Mouse (Mus musculus) heart, embryonic 10.5 days (tissue): ENCODE results near the gene Cpped1. TPM values are rescaled to one million over a fixed set of nuclear protein-coding genes. Genes with fewer than 3 reads are reported as not detected.

Experiments used
- DNase-seq: peaks from one replicate; pipeline ENCODE4 v3.0.0-alpha.2; 2017; ENCODE audit warnings: low spot score
- H3K27ac ChIP-seq: fragments of 300-500 bp; sonication (generic); 2 replicates; pipeline ENCODE4 v1.5.1; 2016; ENCODE audit warnings: mild to moderate bottlenecking
- H3K27me3 ChIP-seq: fragments of 300-500 bp; sonication (generic); 2 replicates; pipeline ENCODE4 v1.6.1; 2016; ENCODE audit warnings: mild to moderate bottlenecking; ENCODE audit not compliant: poor library complexity, insufficient read depth, severe bottlenecking
- H3K36me3 ChIP-seq: fragments of 300-500 bp; sonication (generic); 2 replicates; pipeline ENCODE4 v1.6.1; 2016; ENCODE audit warnings: mild to moderate bottlenecking, moderate library complexity
- H3K4me1 ChIP-seq: fragments of 300-500 bp; sonication (generic); 2 replicates; pipeline ENCODE4 v1.6.1; 2016; ENCODE audit warnings: mild to moderate bottlenecking
- H3K4me3 ChIP-seq: fragments of 300-500 bp; sonication (generic); 2 replicates; pipeline ENCODE4 v1.5.1; 2016; ENCODE audit warnings: mild to moderate bottlenecking, moderate library complexity
- H3K9me3 ChIP-seq: fragments of 300-500 bp; sonication (generic); 2 replicates; pipeline ENCODE4 v1.6.1; 2016; ENCODE audit warnings: mild to moderate bottlenecking, moderate library complexity
- WGBS: fragments of 180-500 bp; shearing (Covaris S2); methylation state at CpG from one replicate; pipeline ENCODE4 v1.1.7; 2016; 5-methylcytosine and 5-hydroxymethylcytosine counted together
- polyA plus RNA-seq: library from polyadenylated mRNA; unstranded; fragments of >200 nt; fragmentation: Nextera tagmentation; extraction: Ambion mirVana; gene quantifications from 2 replicates; pipeline ENCODE4 v1.2.1, GENCODE M21; 2016

Gene Cpped1
- polyA plus RNA-seq, 1 experiment from 2014 or later = 24.2 TPM

- Histone ChIP-seq H3K27ac (no peak overlapping the region), H3K27me3 (no peaks in the 10 kb centered on the region; the same call in 1 of the 2 replicates), H3K4me3 (no peak overlapping the region), H3K9me3 (no peaks in the 10 kb centered on the region), H3K4me1 (0 out of 2 replicates have a peak, but pooled peaks cover 3% of the 10 kb centered on the region), H3K36me3 (peaks cover 28% of the 10 kb centered on the region)
- WGBS = 74% methylated on average over 3 of the region's 3 CpGs
- DNase-seq = no peak
Observed at GRCm38 (mm10) chr16:11889741-11890140, 19.5 kb downstream of the Cpped1 start.

GRCm38 (mm10) chr16:11881795-11882194 lies 27.4 kb downstream of the Cpped1 start:
- peaks cover 40% of the 10 kb centered on the region for H3K36me3 ChIP-seq

GRCm38 (mm10) chr16:11880461-11880860 lies 28.8 kb downstream of the Cpped1 start:
- Histone ChIP-seq H3K4me1 (0 out of 2 replicates have a peak, but pooled peaks cover 8% of the 10 kb centered on the region), H3K27me3 (no peaks in the 10 kb centered on the region; the same call in 1 of the 2 replicates), H3K4me3 (no peak overlapping the region), H3K36me3 (peaks cover 29% of the 10 kb centered on the region), H3K27ac (no peak overlapping the region), H3K9me3 (no peaks in the 10 kb centered on the region)
- no peak for DNase-seq
- WGBS = 48% methylated on average over 6 of the region's 6 CpGs

More at GRCm38 (mm10) chr16:11881795-11882194, 27.4 kb downstream of the Cpped1 start:
- H3K4me1 ChIP-seq = 0 out of 2 replicates have a peak, but pooled peaks cover 8% of the 10 kb centered on the region
- H3K4me3 ChIP-seq = no peak overlapping the region
- WGBS = 74% methylated on average over 6 of the region's 6 CpGs
- no peak overlapping the region for H3K27ac ChIP-seq
- H3K27me3 ChIP-seq = no peaks in the 10 kb centered on the region; the same call in 1 of the 2 replicates
- H3K9me3 ChIP-seq = no peaks in the 10 kb centered on the region
- DNase-seq = no peak

- peaks cover 18% of the 10 kb centered on the region; the same call in 1 of the 2 replicates for H3K36me3 ChIP-seq
- no peak overlapping the region for H3K4me3 ChIP-seq
- DNase-seq = no peak
- no peaks in the 10 kb centered on the region for H3K9me3 ChIP-seq
- 89% methylated on average over 6 of the region's 6 CpGs for WGBS
- H3K27me3 ChIP-seq = no peaks in the 10 kb centered on the region
- no peak overlapping the region for H3K27ac ChIP-seq
- 0 out of 2 replicates have a peak, but pooled peaks cover 8% of the 10 kb centered on the region for H3K4me1 ChIP-seq
Observed at GRCm38 (mm10) chr16:11879196-11879595, 30.0 kb downstream of the Cpped1 start.

- 95% methylated on average over 5 of the region's 5 CpGs for WGBS
- Histone ChIP-seq H3K27me3 (no peaks in the 10 kb centered on the region), H3K36me3 (peaks cover 21% of the 10 kb centered on the region), H3K4me3 (no peak overlapping the region), H3K9me3 (no peaks in the 10 kb centered on the region), H3K4me1 (no peaks in the 10 kb centered on the region), H3K27ac (no peak overlapping the region)
- no peak for DNase-seq
Observed at GRCm38 (mm10) chr16:11875227-11875626, 34.0 kb downstream of the Cpped1 start.

- no peaks in the 10 kb centered on the region for H3K9me3 ChIP-seq
- WGBS = 84% methylated on average over 3 of the region's 3 CpGs
- no peak for DNase-seq
- H3K27me3 ChIP-seq = no peaks in the 10 kb centered on the region
- no peaks in the 10 kb centered on the region for H3K4me1 ChIP-seq
- H3K36me3 ChIP-seq = peaks cover 21% of the 10 kb centered on the region
- no peak overlapping the region for H3K27ac ChIP-seq
- H3K4me3 ChIP-seq = no peak overlapping the region
Observed at GRCm38 (mm10) chr16:11873292-11873691, 36.0 kb downstream of the Cpped1 start.

- H3K9me3 ChIP-seq = no peaks in the 10 kb centered on the region
- no peak overlapping the region for H3K27ac ChIP-seq
- H3K4me3 ChIP-seq = no peak overlapping the region
- WGBS = 66% methylated on average over 3 of the region's 3 CpGs
- peaks cover 6% of the 10 kb centered on the region; the same call in 1 of the 2 replicates for H3K36me3 ChIP-seq
- H3K4me1 ChIP-seq = no peaks in the 10 kb centered on the region
- DNase-seq = no peak
- H3K27me3 ChIP-seq = no peaks in the 10 kb centered on the region
Observed at GRCm38 (mm10) chr16:11868486-11868885, 40.8 kb downstream of the Cpped1 start.

GRCm38 (mm10) chr16:11852716-11853605 lies 56.3 kb downstream of the Cpped1 start:
- WGBS = 84% methylated on average over 8 of the region's 8 CpGs
- H3K27me3 ChIP-seq = no peaks in the 10 kb centered on the region
- no peak overlapping the region for H3K27ac ChIP-seq
- peaks cover 8% of the 10 kb centered on the region; the same call in 1 of the 2 replicates for H3K4me1 ChIP-seq
- H3K9me3 ChIP-seq = no peaks in the 10 kb centered on the region
- no peak overlapping the region for H3K4me3 ChIP-seq
- no peak for DNase-seq
- peaks cover 5% of the 10 kb centered on the region; the same call in 1 of the 2 replicates for H3K36me3 ChIP-seq

GRCm38 (mm10) chr16:11848990-11849658 lies 60.1 kb downstream of the Cpped1 start:
- WGBS = 71% methylated on average over 5 of the region's 5 CpGs
- Histone ChIP-seq H3K27me3 (no peaks in the 10 kb centered on the region), H3K4me3 (no peak overlapping the region), H3K36me3 (peaks cover 5% of the 10 kb centered on the region; the same call in 1 of the 2 replicates), H3K27ac (no peak overlapping the region), H3K9me3 (no peaks in the 10 kb centered on the region), H3K4me1 (peaks cover 10% of the 10 kb centered on the region; the same call in 1 of the 2 replicates)
- no peak for DNase-seq

- H3K4me3 ChIP-seq = no peak overlapping the region
- WGBS = 90% methylated on average over 5 of the region's 5 CpGs
- peaks cover 5% of the 10 kb centered on the region; the same call in 1 of the 2 replicates for H3K36me3 ChIP-seq
- no peak overlapping the region for H3K27ac ChIP-seq
- no peaks in the 10 kb centered on the region for H3K27me3 ChIP-seq
- peaks cover 10% of the 10 kb centered on the region; the same call in 1 of the 2 replicates for H3K4me1 ChIP-seq
- H3K9me3 ChIP-seq = no peaks in the 10 kb centered on the region
- no peak for DNase-seq
Observed at GRCm38 (mm10) chr16:11845309-11845708, 63.9 kb downstream of the Cpped1 start.

GRCm38 (mm10) chr16:11843441-11843840 lies 65.8 kb downstream of the Cpped1 start:
- H3K4me1 ChIP-seq = peaks cover 6% of the 10 kb centered on the region; the same call in 1 of the 2 replicates
- H3K4me3 ChIP-seq = no peak overlapping the region
- H3K9me3 ChIP-seq = no peaks in the 10 kb centered on the region
- WGBS = 89% methylated on average over 2 of the region's 2 CpGs
- no peaks in the 10 kb centered on the region for H3K27me3 ChIP-seq
- no peak overlapping the region for H3K27ac ChIP-seq
- H3K36me3 ChIP-seq = no peaks in the 10 kb centered on the region
- no peak for DNase-seq

- Histone ChIP-seq H3K36me3 (no peaks in the 10 kb centered on the region), H3K27me3 (no peaks in the 10 kb centered on the region), H3K9me3 (no peaks in the 10 kb centered on the region), H3K4me3 (no peak overlapping the region), H3K4me1 (no peaks in the 10 kb centered on the region), H3K27ac (no peak overlapping the region)
- DNase-seq = no peak
- WGBS = 85% methylated on average over 1 of the region's 1 CpGs
Observed at GRCm38 (mm10) chr16:11833474-11833873, 75.8 kb downstream of the Cpped1 start.

- WGBS = 83% methylated on average over 1 of the region's 1 CpGs
- H3K36me3 ChIP-seq = peaks cover 10% of the 10 kb centered on the region; the same call in 1 of the 2 replicates
Observed at GRCm38 (mm10) chr16:11828816-11829215, 80.4 kb downstream of the Cpped1 start.

More at GRCm38 (mm10) chr16:11828816-11829215, 80.4 kb downstream of the Cpped1 start:
- no peaks in the 10 kb centered on the region for H3K4me1 ChIP-seq
- no peak overlapping the region for H3K27ac ChIP-seq
- DNase-seq = no peak
- H3K9me3 ChIP-seq = no peaks in the 10 kb centered on the region
- no peak overlapping the region for H3K4me3 ChIP-seq
- no peaks in the 10 kb centered on the region for H3K27me3 ChIP-seq
